Mouse (Mus musculus): Measurements from ENCODE around the gene Plekhm3. TPM values are rescaled to one million over a fixed set of nuclear protein-coding genes. Genes with fewer than 3 reads are reported as not detected.

The Plekhm3 gene
- polyA plus RNA-seq, 1 experiment from 2014 or later, result 5.0 TPM

GRCm38 (mm10) chr1:64867684-64868083 lies 88.9 kb downstream of the Plekhm3 start:
- Histone ChIP-seq H3K27me3 (ENCODE audit: insufficient read depth, low read length) (no peaks in the 10 kb centered on the region; the same call in 1 of the 2 replicates), H3K9me3 (ENCODE audit: low read length) (no peaks in the 10 kb centered on the region), H3K36me3 (ENCODE audit: insufficient read depth, low read length) (no peaks in the 10 kb centered on the region), H3K4me3 (ENCODE audit: low read length) (no peak overlapping the region), H3K4me1 (ENCODE audit: insufficient read depth, low read length) (0 out of 2 replicates have a peak, but pooled peaks cover 10% of the 10 kb centered on the region), H3K4me2 (replicated peaks; ENCODE audit: low read depth, low read length) (no peak overlapping the region), H3K9ac (replicated peaks; ENCODE audit: low read length) (0 out of 2 replicates have a peak overlapping the region, but pooled peaks have one; percentile 17), H3K27ac (ENCODE audit: low read length) (no peak overlapping the region)
- 56% methylated on average over 4 of the region's 4 CpGs for WGBS
- no peak for ATAC-seq (ENCODE audit: low FRiP score, low TSS enrichment)

- Histone ChIP-seq H3K27ac (ENCODE audit: low read length) (no peak overlapping the region), H3K9ac (replicated peaks; ENCODE audit: low read length) (no peak overlapping the region), H3K4me1 (ENCODE audit: insufficient read depth, low read length) (0 out of 2 replicates have a peak, but pooled peaks cover 11% of the 10 kb centered on the region), H3K36me3 (ENCODE audit: insufficient read depth, low read length) (no peaks in the 10 kb centered on the region), H3K9me3 (ENCODE audit: low read length) (no peaks in the 10 kb centered on the region), H3K27me3 (ENCODE audit: insufficient read depth, low read length) (no peaks in the 10 kb centered on the region; the same call in 1 of the 2 replicates), H3K4me2 (replicated peaks; ENCODE audit: low read depth, low read length) (no peak overlapping the region), H3K4me3 (ENCODE audit: low read length) (no peak overlapping the region)
- 31% methylated on average over 1 of the region's 1 CpGs for WGBS
- ATAC-seq (ENCODE audit: low FRiP score, low TSS enrichment), result no peak
Measured at GRCm38 (mm10) chr1:64866140-64866539, 90.5 kb downstream of the Plekhm3 start.

GRCm38 (mm10) chr1:64860235-64860920 lies 96.2 kb downstream of the Plekhm3 start:
- Histone ChIP-seq H3K4me1 (ENCODE audit: insufficient read depth, low read length) (peaks cover 12% of the 10 kb centered on the region; the same call in 1 of the 2 replicates), H3K4me3 (ENCODE audit: low read length) (no peak overlapping the region), H3K9me3 (ENCODE audit: low read length) (no peaks in the 10 kb centered on the region), H3K27ac (ENCODE audit: low read length) (no peak overlapping the region), H3K36me3 (ENCODE audit: insufficient read depth, low read length) (no peaks in the 10 kb centered on the region), H3K4me2 (replicated peaks; ENCODE audit: low read depth, low read length) (no peak overlapping the region), H3K27me3 (ENCODE audit: insufficient read depth, low read length) (no peaks in the 10 kb centered on the region; the same call in 1 of the 2 replicates), H3K9ac (replicated peaks; ENCODE audit: low read length) (no peak overlapping the region)
- no peak for ATAC-seq (ENCODE audit: low FRiP score, low TSS enrichment)
- WGBS, result 82% methylated on average over 11 of the region's 11 CpGs

GRCm38 (mm10) chr1:64859826-64860225 lies 96.8 kb downstream of the Plekhm3 start:
- H3K4me1 ChIP-seq (ENCODE audit: insufficient read depth, low read length), result peaks cover 12% of the 10 kb centered on the region; the same call in 1 of the 2 replicates
- no peak overlapping the region for H3K9ac ChIP-seq (replicated peaks; ENCODE audit: low read length)
- 73% methylated on average over 5 of the region's 5 CpGs for WGBS
- peak; percentile 83 for ATAC-seq (ENCODE audit: low FRiP score, low TSS enrichment)
- H3K4me2 ChIP-seq (replicated peaks; ENCODE audit: low read depth, low read length), result no peak overlapping the region
- H3K36me3 ChIP-seq (ENCODE audit: insufficient read depth, low read length), result no peaks in the 10 kb centered on the region
- no peak overlapping the region for H3K27ac ChIP-seq (ENCODE audit: low read length)
- H3K27me3 ChIP-seq (ENCODE audit: insufficient read depth, low read length), result no peaks in the 10 kb centered on the region; the same call in 1 of the 2 replicates
- H3K9me3 ChIP-seq (ENCODE audit: low read length), result no peaks in the 10 kb centered on the region
- no peak overlapping the region for H3K4me3 ChIP-seq (ENCODE audit: low read length)

GRCm38 (mm10) chr1:64854835-64855234 lies 101.8 kb downstream of the Plekhm3 start:
- ATAC-seq (ENCODE audit: low FRiP score, low TSS enrichment), result no peak
- Histone ChIP-seq H3K27ac (ENCODE audit: low read length) (no peak overlapping the region), H3K36me3 (ENCODE audit: insufficient read depth, low read length) (no peaks in the 10 kb centered on the region), H3K4me3 (ENCODE audit: low read length) (no peak overlapping the region), H3K27me3 (ENCODE audit: insufficient read depth, low read length) (no peaks in the 10 kb centered on the region), H3K9ac (replicated peaks; ENCODE audit: low read length) (no peak overlapping the region), H3K4me1 (ENCODE audit: insufficient read depth, low read length) (peaks cover 12% of the 10 kb centered on the region), H3K9me3 (ENCODE audit: low read length) (no peaks in the 10 kb centered on the region), H3K4me2 (replicated peaks; ENCODE audit: low read depth, low read length) (no peak overlapping the region)
- 75% methylated on average over 5 of the region's 5 CpGs for WGBS

GRCm38 (mm10) chr1:64853738-64854730 lies 102.6 kb downstream of the Plekhm3 start:
- no peaks in the 10 kb centered on the region for H3K36me3 ChIP-seq (ENCODE audit: insufficient read depth, low read length)
- no peak overlapping the region for H3K27ac ChIP-seq (ENCODE audit: low read length)
- H3K4me1 ChIP-seq (ENCODE audit: insufficient read depth, low read length), result peaks cover 14% of the 10 kb centered on the region
- H3K27me3 ChIP-seq (ENCODE audit: insufficient read depth, low read length), result no peaks in the 10 kb centered on the region
- H3K4me2 ChIP-seq (replicated peaks; ENCODE audit: low read depth, low read length), result no peak overlapping the region
- H3K9me3 ChIP-seq (ENCODE audit: low read length), result no peaks in the 10 kb centered on the region
- 68% methylated on average over 5 of the region's 5 CpGs for WGBS
- ATAC-seq (ENCODE audit: low FRiP score, low TSS enrichment), result no peak
- no peak overlapping the region for H3K9ac ChIP-seq (replicated peaks; ENCODE audit: low read length)
- no peak overlapping the region for H3K4me3 ChIP-seq (ENCODE audit: low read length)

GRCm38 (mm10) chr1:64853244-64853643 lies 103.4 kb downstream of the Plekhm3 start:
- Histone ChIP-seq H3K4me3 (ENCODE audit: low read length) (no peak overlapping the region), H3K27me3 (ENCODE audit: insufficient read depth, low read length) (no peaks in the 10 kb centered on the region), H3K27ac (ENCODE audit: low read length) (no peak overlapping the region), H3K9ac (replicated peaks; ENCODE audit: low read length) (no peak overlapping the region), H3K4me1 (ENCODE audit: insufficient read depth, low read length) (peaks cover 14% of the 10 kb centered on the region), H3K4me2 (replicated peaks; ENCODE audit: low read depth, low read length) (no peak overlapping the region), H3K36me3 (ENCODE audit: insufficient read depth, low read length) (no peaks in the 10 kb centered on the region), H3K9me3 (ENCODE audit: low read length) (no peaks in the 10 kb centered on the region)
- 66% methylated on average over 2 of the region's 2 CpGs for WGBS
- no peak for ATAC-seq (ENCODE audit: low FRiP score, low TSS enrichment)

GRCm38 (mm10) chr1:64852272-64852671 lies 104.4 kb downstream of the Plekhm3 start:
- H3K36me3 ChIP-seq (ENCODE audit: insufficient read depth, low read length), result no peaks in the 10 kb centered on the region
- H3K9ac ChIP-seq (replicated peaks; ENCODE audit: low read length), result no peak overlapping the region
- ATAC-seq (ENCODE audit: low FRiP score, low TSS enrichment), result peak; percentile 89
- H3K27me3 ChIP-seq (ENCODE audit: insufficient read depth, low read length), result no peaks in the 10 kb centered on the region
- no peaks in the 10 kb centered on the region for H3K9me3 ChIP-seq (ENCODE audit: low read length)
- H3K4me2 ChIP-seq (replicated peaks; ENCODE audit: low read depth, low read length), result no peak overlapping the region
- H3K27ac ChIP-seq (ENCODE audit: low read length), result no peak overlapping the region
- peaks cover 14% of the 10 kb centered on the region for H3K4me1 ChIP-seq (ENCODE audit: insufficient read depth, low read length)
- no peak overlapping the region for H3K4me3 ChIP-seq (ENCODE audit: low read length)
- 55% methylated on average over 2 of the region's 2 CpGs for WGBS

- whole genome bisulfite sequencing, result 80% methylated on average over 2 of the region's 2 CpGs
- no peaks in the 10 kb centered on the region for H3K9me3 ChIP-seq (ENCODE audit: low read length)
- ATAC-seq (ENCODE audit: low FRiP score, low TSS enrichment), result no peak
- no peak overlapping the region for H3K4me3 ChIP-seq (ENCODE audit: low read length)
- no peaks in the 10 kb centered on the region for H3K36me3 ChIP-seq (ENCODE audit: insufficient read depth, low read length)
- H3K27ac ChIP-seq (ENCODE audit: low read length), result no peak overlapping the region
- H3K9ac ChIP-seq (replicated peaks; ENCODE audit: low read length), result no peak overlapping the region
- H3K4me2 ChIP-seq (replicated peaks; ENCODE audit: low read depth, low read length), result no peak overlapping the region
- H3K27me3 ChIP-seq (ENCODE audit: insufficient read depth, low read length), result no peaks in the 10 kb centered on the region
- H3K4me1 ChIP-seq (ENCODE audit: insufficient read depth, low read length), result peaks cover 14% of the 10 kb centered on the region
Measured at GRCm38 (mm10) chr1:64850345-64850744, 106.3 kb downstream of the Plekhm3 start.

Measured in kidney, embryonic 16.5 days (tissue).